Mouse (Mus musculus) megakaryocyte, embryonic 14.5 days (primary cell): ENCODE results near the gene Kifc3. TPM values are rescaled to one million over a fixed set of nuclear protein-coding genes. Genes with fewer than 3 reads are reported as not detected.
"Not testable (repeated sequence)": the region's sequence is repeated elsewhere in the genome, so short reads cannot be mapped to it uniquely, and the experiment has no call there.

Experiments
- H3K27me3 ChIP-seq: replicated peaks from 2 replicates; pipeline ENCODE3; 2012; ENCODE audit warnings: inconsistent platforms
- H3K36me3 ChIP-seq: replicated peaks from 2 replicates; pipeline ENCODE3; 2012; ENCODE audit warnings: low read length, inconsistent platforms, mixed read lengths
- H3K4me1 ChIP-seq: 2 replicates; pipeline ENCODE4 v1.6.1; 2012; ENCODE audit warnings: inconsistent platforms
- H3K4me3 ChIP-seq: replicated peaks from 2 replicates; pipeline ENCODE3; 2012; ENCODE audit warnings: moderate library complexity, mild to moderate bottlenecking, inconsistent platforms
- H3K9me3 ChIP-seq: 2 replicates; pipeline ENCODE4 v1.6.1; 2012; ENCODE audit warnings: inconsistent platforms
- FLI1 ChIP-seq: IDR thresholded peaks from 2 replicates; pipeline ENCODE4 v1.6.1; 2012; ENCODE audit warnings: low read length, inconsistent platforms, mixed read lengths
- GATA1 ChIP-seq: IDR thresholded peaks from 3 replicates; pipeline ENCODE4 v1.6.1; 2012; ENCODE audit warnings: mixed read lengths, low read length, inconsistent platforms, borderline replicate concordance
- polyA plus RNA-seq: library from polyadenylated mRNA; stranded (reverse); fragments of >175 nt; gene quantifications from 2 replicates; pipeline ENCODE4 v1.2.3, GENCODE M21; 2012; ENCODE audit warnings: low replicate concordance; ENCODE audit not compliant: insufficient read depth

The Kifc3 gene
- polyA plus RNA-seq, 1 experiment = 53.9 TPM

DNA sequence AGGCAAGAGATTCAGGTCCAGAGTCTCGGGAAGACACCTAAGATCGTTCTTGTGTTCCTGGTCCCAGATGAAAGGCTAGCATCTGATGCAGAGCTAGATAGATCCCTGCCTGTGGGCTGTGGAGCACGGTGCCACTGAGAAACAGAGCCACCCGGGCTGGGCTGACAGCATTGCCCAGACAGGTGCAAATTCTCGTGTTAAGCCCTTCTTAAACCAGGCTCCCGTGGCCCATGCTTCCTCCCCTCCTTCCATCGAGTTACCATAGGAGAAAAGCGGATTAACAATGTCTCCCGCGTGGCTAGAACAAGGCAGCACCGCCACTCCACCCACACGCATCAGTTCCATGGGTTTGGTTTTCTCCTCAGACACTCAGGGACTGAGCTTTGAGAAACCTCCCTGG, 18.4 kb downstream of the Kifc3 start:
- Histone ChIP-seq H3K4me1 (peaks cover 6% of the 10 kb centered on the region), H3K4me3 (no peak overlapping the region), H3K9me3 (peaks cover 7% of the 10 kb centered on the region), H3K36me3 (no peaks in the 10 kb centered on the region), H3K27me3 (peaks cover 60% of the 10 kb centered on the region)
- TF ChIP-seq GATA1 = no peak
- no peak for TF ChIP-seq FLI1

DNA sequence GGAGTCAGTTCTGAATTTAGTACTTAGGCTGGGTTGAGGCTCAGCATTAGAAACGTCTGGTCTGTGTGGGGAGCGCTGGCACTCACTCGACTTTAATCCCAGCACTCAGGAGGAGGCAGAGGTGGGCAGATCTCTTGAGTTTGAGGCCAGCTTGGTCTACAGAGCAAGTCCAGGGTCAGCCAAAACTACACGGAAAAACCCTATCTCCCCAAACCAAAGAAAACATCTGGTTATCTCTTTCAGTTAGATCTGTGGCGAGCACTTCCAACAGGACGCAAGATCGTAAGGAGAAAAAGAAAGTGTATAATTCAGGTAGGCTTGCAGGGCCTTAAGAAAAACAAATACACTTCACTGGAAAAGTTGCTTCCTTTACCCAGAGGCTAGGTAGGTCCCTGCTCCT, 20.8 kb downstream of the Kifc3 start:
- H3K9me3 ChIP-seq = peaks cover 7% of the 10 kb centered on the region
- peaks cover 6% of the 10 kb centered on the region for H3K4me1 ChIP-seq
- H3K36me3 ChIP-seq = no peaks in the 10 kb centered on the region
- H3K4me3 ChIP-seq = no peak overlapping the region
- peaks cover 68% of the 10 kb centered on the region for H3K27me3 ChIP-seq
- TF ChIP-seq GATA1 (no peak), FLI1 (no peak)

DNA sequence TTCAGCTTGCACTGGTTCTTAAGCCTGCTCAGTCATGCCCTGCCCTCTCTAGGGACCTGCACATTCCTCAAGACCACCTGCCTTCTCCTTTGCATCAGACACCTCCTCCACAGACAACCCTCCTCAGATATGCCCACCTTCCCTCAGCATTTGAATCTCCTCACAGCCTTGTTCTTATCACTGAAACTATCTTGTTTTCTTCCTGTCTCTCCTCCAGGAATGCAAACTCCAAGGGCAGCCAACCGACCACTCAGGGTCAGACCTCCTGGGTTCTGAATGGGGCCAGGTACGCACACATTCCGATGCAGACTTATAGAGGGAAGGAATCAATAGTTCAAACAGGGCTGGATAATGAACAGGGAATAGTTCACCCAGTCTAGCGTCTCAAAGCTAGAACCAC, 24.4 kb downstream of the Kifc3 start:
- peaks cover 12% of the 10 kb centered on the region for H3K4me1 ChIP-seq
- H3K9me3 ChIP-seq = no peaks in the 10 kb centered on the region
- TF ChIP-seq GATA1 (no peak), FLI1 (no peak)
- no peaks in the 10 kb centered on the region for H3K36me3 ChIP-seq
- H3K4me3 ChIP-seq = no peak overlapping the region
- peaks cover 61% of the 10 kb centered on the region for H3K27me3 ChIP-seq

DNA sequence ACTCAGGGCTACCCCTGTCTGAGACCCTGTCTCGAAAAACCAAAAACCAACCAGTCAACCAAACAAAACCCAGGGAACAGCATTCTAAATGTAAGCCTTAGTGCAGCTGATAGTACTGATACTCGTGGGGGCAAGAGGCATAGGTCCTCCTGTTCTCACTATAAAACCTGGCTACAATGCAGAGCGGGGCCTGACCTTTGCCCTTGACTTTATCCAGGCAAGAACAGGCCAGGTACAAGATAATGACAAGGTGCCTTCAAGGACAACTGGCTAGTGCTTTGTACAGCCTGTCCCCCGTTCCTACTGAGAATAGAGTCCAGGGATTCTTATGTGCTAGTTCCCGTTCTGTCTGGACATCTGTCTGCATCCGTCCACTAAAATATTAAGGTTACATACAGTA, 25.6 kb downstream of the Kifc3 start:
- H3K36me3 ChIP-seq = no peaks in the 10 kb centered on the region
- TF ChIP-seq GATA1 (no peak), FLI1 (no peak)
- no peaks in the 10 kb centered on the region for H3K9me3 ChIP-seq

DNA sequence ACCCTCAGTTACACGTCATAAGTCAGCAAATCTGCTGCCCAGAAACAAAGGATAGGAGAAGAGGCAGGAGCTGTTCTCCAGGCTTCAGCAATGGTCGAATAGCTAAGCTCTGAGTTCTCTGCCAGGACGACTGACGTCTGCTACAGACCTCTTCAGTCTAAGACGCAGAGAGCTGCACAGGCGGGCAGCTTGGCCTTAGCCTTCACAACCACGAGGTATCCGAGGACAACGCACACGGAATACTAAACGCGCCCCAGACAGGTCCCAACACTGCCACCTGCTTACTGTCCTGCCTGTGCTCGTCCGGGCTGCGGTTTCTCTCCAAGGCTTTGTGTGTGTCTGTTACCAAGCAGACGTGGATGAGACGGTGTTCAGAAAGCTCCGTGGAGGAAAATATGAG, 26.8 kb downstream of the Kifc3 start:
- no peaks in the 10 kb centered on the region for H3K9me3 ChIP-seq
- no peak overlapping the region for H3K4me3 ChIP-seq
- H3K4me1 ChIP-seq = peaks cover 6% of the 10 kb centered on the region; the same call in 1 of the 2 replicates
- peaks cover 52% of the 10 kb centered on the region for H3K27me3 ChIP-seq
- no peaks in the 10 kb centered on the region for H3K36me3 ChIP-seq
- TF ChIP-seq FLI1 (no peak), GATA1 (no peak)

More for the DNA sequence above, 25.6 kb downstream of the Kifc3 start:
- Histone ChIP-seq H3K4me1 (peaks cover 12% of the 10 kb centered on the region), H3K4me3 (no peak overlapping the region), H3K27me3 (peaks cover 62% of the 10 kb centered on the region)

DNA sequence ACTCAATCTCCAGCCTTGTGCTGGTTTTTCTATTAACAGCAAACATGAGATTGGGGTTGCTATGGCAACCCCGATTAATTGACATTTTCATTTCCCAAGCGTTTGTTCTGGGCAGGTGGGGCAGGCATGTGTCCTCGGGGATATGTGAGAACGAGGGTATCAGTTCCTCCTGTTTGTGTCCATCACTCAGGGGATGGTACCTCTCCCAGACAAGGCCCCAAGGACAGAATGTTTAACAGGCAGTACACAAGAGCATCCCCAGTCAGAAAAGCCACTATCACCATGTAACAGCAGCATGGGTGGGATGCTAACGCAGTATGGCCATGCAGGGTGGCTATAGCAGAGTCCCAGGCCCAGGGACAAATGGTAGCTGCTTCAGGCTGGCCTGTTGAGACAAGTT, 27.3 kb downstream of the Kifc3 start:
- H3K9me3 ChIP-seq = no peaks in the 10 kb centered on the region
- peaks cover 52% of the 10 kb centered on the region for H3K27me3 ChIP-seq
- TF ChIP-seq GATA1 = no peak
- TF ChIP-seq FLI1 = no peak
- H3K4me1 ChIP-seq = peaks cover 6% of the 10 kb centered on the region; the same call in 1 of the 2 replicates
- H3K4me3 ChIP-seq = no peak overlapping the region
- H3K36me3 ChIP-seq = no peaks in the 10 kb centered on the region

DNA sequence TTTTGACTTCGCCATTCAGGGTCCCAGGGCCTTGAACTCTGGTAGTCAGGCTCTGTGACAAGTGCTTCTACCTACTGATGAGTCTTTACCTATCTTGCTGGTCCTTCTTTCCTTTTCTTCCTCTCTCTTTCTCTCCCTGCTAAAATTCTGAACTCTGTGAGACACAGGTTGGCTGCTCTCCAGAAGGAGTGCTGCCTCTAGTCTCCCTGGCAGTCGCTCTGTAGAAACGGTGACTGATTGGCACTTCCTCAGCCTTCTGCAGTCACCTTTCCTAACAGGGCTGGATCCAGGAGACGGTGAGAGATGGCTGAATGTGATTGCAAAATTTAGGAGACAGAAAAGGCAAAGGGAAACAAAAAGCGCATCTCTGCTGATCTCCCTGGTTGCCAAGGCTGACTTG, 30.2 kb downstream of the Kifc3 start:
- H3K36me3 ChIP-seq = no peaks in the 10 kb centered on the region
- no peaks in the 10 kb centered on the region for H3K9me3 ChIP-seq
- peaks cover 9% of the 10 kb centered on the region for H3K4me1 ChIP-seq
- TF ChIP-seq GATA1 = no peak
- TF ChIP-seq FLI1 = no peak
- no peak overlapping the region for H3K4me3 ChIP-seq
- H3K27me3 ChIP-seq = peaks cover 45% of the 10 kb centered on the region

DNA sequence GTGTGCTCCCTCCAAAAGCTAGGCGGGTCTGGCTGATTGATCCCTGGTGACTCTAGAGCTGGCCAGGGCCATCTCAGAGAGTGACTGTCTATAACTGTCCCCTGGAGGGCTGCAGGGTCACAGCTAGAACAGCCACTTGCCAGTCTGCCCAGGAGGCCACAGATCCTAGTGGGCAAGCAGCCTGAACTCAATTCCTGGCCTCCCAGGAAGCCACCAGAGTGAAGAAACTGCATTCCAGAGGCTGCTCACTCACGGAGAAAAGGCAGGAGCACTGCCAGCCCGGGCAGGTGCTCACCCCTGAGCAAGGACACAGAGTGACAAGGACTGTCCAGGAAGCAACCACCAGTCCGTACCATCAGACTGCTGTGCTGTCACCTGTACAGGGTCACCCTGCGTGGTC, 34.9 kb downstream of the Kifc3 start:
- Histone ChIP-seq H3K9me3 (no peaks in the 10 kb centered on the region), H3K36me3 (no peaks in the 10 kb centered on the region), H3K4me1 (peaks cover 9% of the 10 kb centered on the region), H3K27me3 (peaks cover 53% of the 10 kb centered on the region), H3K4me3 (no peak overlapping the region)
- TF ChIP-seq FLI1 = no peak

DNA sequence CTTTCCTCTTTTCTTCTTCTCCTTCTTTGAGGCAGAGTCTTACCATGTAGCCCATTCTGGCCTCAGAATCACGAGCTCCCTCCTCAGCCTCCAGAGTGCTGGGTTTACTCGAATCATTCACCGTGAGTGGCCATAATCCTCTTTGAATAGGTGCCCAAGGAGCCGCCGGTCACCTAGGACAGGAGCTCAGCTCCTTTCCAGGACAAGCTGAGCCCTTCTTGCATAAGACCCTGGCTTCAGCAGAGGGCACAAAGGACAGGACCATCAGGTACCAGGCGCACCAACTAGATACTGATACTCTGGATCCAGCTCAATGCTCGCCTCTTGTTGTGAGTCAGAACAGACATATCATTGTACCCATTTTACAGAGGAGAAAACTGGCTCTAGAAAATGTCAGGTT, 36.2 kb downstream of the Kifc3 start:
- no peaks in the 10 kb centered on the region for H3K9me3 ChIP-seq

DNA sequence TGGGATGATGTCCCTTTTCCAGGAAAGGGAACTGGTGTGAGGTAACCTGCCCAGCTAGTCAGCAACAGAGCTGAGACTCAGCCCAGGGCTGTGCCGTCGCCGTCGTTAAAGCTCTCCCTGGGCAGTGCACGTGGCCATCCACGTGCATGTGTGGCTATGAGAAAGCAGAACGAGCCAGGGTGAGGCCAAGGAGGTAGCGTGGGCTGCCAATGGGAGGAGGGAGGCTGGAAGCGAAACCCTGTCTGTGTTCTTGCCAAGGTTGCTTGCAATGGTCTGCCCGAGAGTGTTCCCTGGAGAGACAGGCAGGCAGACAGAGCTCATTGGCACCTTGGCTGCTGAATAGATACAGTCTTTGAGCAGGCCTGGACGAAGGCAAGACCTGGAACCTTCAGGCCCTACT, 36.7 kb downstream of the Kifc3 start:
- peaks cover 57% of the 10 kb centered on the region for H3K27me3 ChIP-seq
- no peak for TF ChIP-seq FLI1
- no peak for TF ChIP-seq GATA1
- no peak overlapping the region for H3K4me3 ChIP-seq
- H3K36me3 ChIP-seq = no peaks in the 10 kb centered on the region
- H3K9me3 ChIP-seq = no peaks in the 10 kb centered on the region
- H3K4me1 ChIP-seq = peaks cover 14% of the 10 kb centered on the region

More for the DNA sequence above, 36.2 kb downstream of the Kifc3 start:
- H3K4me3 ChIP-seq = no peak overlapping the region
- H3K36me3 ChIP-seq = no peaks in the 10 kb centered on the region
- H3K4me1 ChIP-seq = peaks cover 14% of the 10 kb centered on the region
- TF ChIP-seq FLI1 (no peak), GATA1 (no peak)
- H3K27me3 ChIP-seq = peaks cover 57% of the 10 kb centered on the region

DNA sequence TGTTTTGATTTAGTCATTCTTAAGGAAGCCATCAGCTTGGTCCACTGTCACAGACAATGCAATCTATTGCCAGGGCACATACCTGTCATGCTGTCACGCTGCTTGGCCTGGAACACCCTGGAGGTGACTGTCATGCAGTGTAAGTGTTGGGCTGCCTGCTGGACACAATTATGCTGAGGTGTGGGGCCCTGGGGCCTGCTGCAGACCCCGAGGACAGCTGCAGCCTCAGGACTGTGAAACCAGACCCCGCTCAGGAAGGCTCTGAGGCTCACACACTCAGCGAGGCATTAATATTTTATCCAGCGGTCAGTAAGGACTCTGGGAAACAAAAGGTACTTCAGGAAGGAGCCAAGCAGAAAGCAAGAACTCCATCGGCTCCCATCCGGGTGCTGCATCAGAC, 38.1 kb downstream of the Kifc3 start:
- H3K4me3 ChIP-seq = no peak overlapping the region
- no peak for TF ChIP-seq GATA1
- no peak for TF ChIP-seq FLI1
- peaks cover 19% of the 10 kb centered on the region for H3K4me1 ChIP-seq
- no peaks in the 10 kb centered on the region for H3K36me3 ChIP-seq
- peaks cover 57% of the 10 kb centered on the region for H3K27me3 ChIP-seq
- H3K9me3 ChIP-seq = no peaks in the 10 kb centered on the region

DNA sequence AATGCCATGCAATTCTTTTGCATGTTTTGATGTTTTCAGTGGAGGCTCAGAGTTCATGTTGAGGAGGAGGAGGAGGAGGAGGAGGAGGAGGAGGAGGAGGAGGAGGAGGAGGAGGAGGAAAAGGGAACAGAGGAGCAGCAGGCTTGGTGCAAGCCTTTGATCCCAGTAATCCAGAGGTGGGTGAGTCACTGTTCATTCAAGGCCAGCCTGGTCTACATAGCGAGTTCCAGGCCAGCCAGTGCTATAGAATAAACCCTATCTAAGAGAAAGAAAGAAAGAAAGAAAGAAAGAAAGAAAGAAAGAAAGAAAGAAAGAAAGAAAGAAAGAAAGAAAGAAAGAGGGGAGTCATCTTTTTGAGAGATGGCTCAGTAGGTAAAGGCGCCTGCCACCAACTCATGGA, 38.6 kb downstream of the Kifc3 start:
- Histone ChIP-seq H3K4me1 (peaks cover 22% of the 10 kb centered on the region), H3K27me3 (peaks cover 54% of the 10 kb centered on the region)
- not testable (repeated sequence) for H3K9me3 ChIP-seq, H3K4me3 ChIP-seq, H3K36me3 ChIP-seq
